Mouse (Mus musculus) liver, embryonic 14.5 days (tissue): ENCODE results near the gene Syce2.
A peak's percentile ranks its signal among the peaks of the same experiment; 100 is the strongest.

Source experiments
- CTCF ChIP-seq: IDR thresholded peaks from 2 replicates; pipeline ENCODE4 v1.5.1; 2016; ENCODE audit warnings: antibody characterized with exemption, low read depth, control low read depth
- EP300 ChIP-seq: IDR thresholded peaks from 2 replicates; pipeline ENCODE4 v1.6.1; 2016; ENCODE audit warnings: antibody characterized with exemption, low read depth

- peak; percentile 52 for TF ChIP-seq CTCF
- no peak for TF ChIP-seq EP300
These were observed 34.6 kb upstream of the Syce2 start for GRCm38 (mm10) chr8:84837149-84837911.
